Mouse (Mus musculus): ENCODE measurements around the gene Tssk1.

The Tssk1 gene

GRCm38 (mm10) chr16:17945081-17945831, 51.2 kb downstream of the Tssk1 start:
- no peak for DNase-seq (ENCODE audit: low read depth)
